Mouse (Mus musculus) brown adipose tissue, adult 24 weeks (tissue): ENCODE measurements around the gene Sptb. TPM values are rescaled to one million over a fixed set of nuclear protein-coding genes. Genes with fewer than 3 reads are reported as not detected.

ENCODE experiments used
- H3K27ac ChIP-seq: fragments of 200-500 bp; replicated peaks from 2 replicates; pipeline ENCODE4 v1.5.1; 2012; ENCODE audit warnings: low read depth, mild to moderate bottlenecking, low read length
- H3K4me1 ChIP-seq: fragments of 200-500 bp; 2 replicates; pipeline ENCODE4 v1.6.1; 2012; ENCODE audit warnings: low read length, mixed read lengths; ENCODE audit not compliant: control insufficient read depth, insufficient read depth, insufficient read length
- H3K4me3 ChIP-seq: fragments of 200-500 bp; 2 replicates; pipeline ENCODE4 v1.5.1; 2012; ENCODE audit warnings: low read depth, mild to moderate bottlenecking, low read length, moderate library complexity; ENCODE audit not compliant: insufficient read depth
- polyA plus RNA-seq: library from polyadenylated mRNA; stranded (reverse); fragments of >200 nt; gene quantifications from 2 replicates; pipeline ENCODE4 v1.2.4, GENCODE M21; 2012; ENCODE audit not compliant: missing spikeins, insufficient read depth, insufficient read length

Gene Sptb
- polyA plus RNA-seq, 1 experiment = 1.3 TPM

- no peak overlapping the region for H3K4me3 ChIP-seq
- peaks cover 22% of the 10 kb centered on the region for H3K4me1 ChIP-seq
- H3K27ac ChIP-seq = peak overlapping the region; percentile 52
These were observed 172.9 kb downstream of the Sptb start for GRCm38 (mm10) chr12:76537434-76537833.

GRCm38 (mm10) chr12:76536591-76537153 lies 173.7 kb downstream of the Sptb start:
- Histone ChIP-seq H3K27ac (peak overlapping the region; percentile 40), H3K4me3 (peak overlapping the region; percentile 20), H3K4me1 (peaks cover 22% of the 10 kb centered on the region)

DNA sequence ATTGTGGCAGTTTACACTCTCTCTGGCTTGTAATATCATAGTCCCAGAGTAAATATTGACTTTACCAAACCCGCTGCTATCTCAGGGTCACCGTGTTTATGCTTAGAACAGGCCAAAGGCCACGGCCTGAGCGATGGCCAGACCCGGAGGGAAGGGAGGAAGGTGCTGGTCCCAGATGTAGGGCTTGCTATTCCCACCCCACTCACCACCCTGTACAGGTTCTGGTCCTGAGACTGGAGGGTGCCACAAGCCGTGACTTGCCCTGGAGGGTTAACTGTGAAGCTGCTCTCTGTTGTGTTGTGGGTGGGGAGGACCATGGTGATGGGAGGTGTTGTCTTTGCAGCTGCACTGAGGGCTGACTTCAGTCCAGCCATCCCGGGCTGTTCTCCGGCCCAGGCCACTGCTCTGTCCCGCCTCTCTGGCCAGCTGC lies 174.9 kb downstream of the Sptb start:
- Histone ChIP-seq H3K27ac (peak overlapping the region; percentile 32), H3K4me1 (peaks cover 20% of the 10 kb centered on the region), H3K4me3 (peak overlapping the region; percentile 70)

- peak overlapping the region; percentile 70 for H3K4me3 ChIP-seq
- peak overlapping the region; percentile 75 for H3K27ac ChIP-seq
- H3K4me1 ChIP-seq = peaks cover 20% of the 10 kb centered on the region
These were observed 175.6 kb downstream of the Sptb start for GRCm38 (mm10) chr12:76534641-76535283.

- Histone ChIP-seq H3K27ac (peak overlapping the region; percentile 75), H3K4me3 (peak overlapping the region; percentile 70), H3K4me1 (peaks cover 20% of the 10 kb centered on the region)
These were observed 176.1 kb downstream of the Sptb start for GRCm38 (mm10) chr12:76534233-76534632.

- Histone ChIP-seq H3K27ac (peak overlapping the region; percentile 75), H3K4me3 (peak overlapping the region; percentile 70), H3K4me1 (peaks cover 20% of the 10 kb centered on the region)
These were observed 176.7 kb downstream of the Sptb start for GRCm38 (mm10) chr12:76533377-76534222.

- H3K27ac ChIP-seq = peak overlapping the region; percentile 71
- peak overlapping the region; percentile 70 for H3K4me3 ChIP-seq
- peaks cover 16% of the 10 kb centered on the region for H3K4me1 ChIP-seq
These were observed 177.4 kb downstream of the Sptb start for GRCm38 (mm10) chr12:76532926-76533376.

- H3K4me1 ChIP-seq = peaks cover 14% of the 10 kb centered on the region
- peak overlapping the region; percentile 70 for H3K4me3 ChIP-seq
- H3K27ac ChIP-seq = peak overlapping the region; percentile 71
These were observed 178.1 kb downstream of the Sptb start for GRCm38 (mm10) chr12:76531986-76532925.

DNA sequence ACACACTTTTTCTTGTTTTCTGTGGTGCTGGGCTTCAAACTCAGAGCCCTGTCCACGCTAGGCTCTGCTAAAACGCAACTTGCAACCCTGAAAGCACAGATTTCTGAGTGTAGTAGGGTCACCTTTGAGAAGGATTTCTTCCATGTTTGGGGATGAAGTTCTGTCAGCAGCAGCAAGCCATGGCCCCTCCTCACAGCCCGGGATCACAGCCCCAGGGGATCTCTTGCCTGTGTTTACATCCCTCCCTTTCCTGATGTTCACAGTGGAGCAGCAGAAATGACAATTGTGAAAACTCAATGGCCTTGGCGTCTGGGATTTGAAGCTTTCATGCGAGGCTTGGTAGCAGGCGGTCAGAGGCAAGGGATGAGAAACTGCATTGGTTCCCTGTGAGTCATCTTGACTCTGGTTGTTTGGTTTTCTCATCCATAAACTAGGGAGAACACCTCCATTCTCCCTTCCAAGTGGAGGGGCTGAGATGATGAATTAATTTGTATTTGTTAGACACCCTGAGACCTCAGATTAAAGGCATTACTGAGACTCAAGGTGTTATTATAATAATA lies 179.7 kb downstream of the Sptb start, which contains the start of gene Plekhg3:
Gene Plekhg3 (plus strand): TSS at position 312 of the 560 bp plus-strand sequence.
- no peak within 1 kb of the TSS for H3K4me3 ChIP-seq
- peaks cover 2% of the 10 kb centered on the region; the same call in 1 of the 2 replicates for H3K4me1 ChIP-seq
- no peak within 1 kb of the TSS for H3K27ac ChIP-seq

Other genes starting within 250 kb of the Sptb start
- gene Plekhg3, start 179.7 kb downstream of the Sptb start, polyA plus RNA-seq = 6.3 and 6.5 TPM in 2 replicates
- gene Churc1, start 55.0 kb upstream of the Sptb start, polyA plus RNA-seq = 161 and 173 TPM in 2 replicates
- 17.9 and 20.7 TPM in 2 replicates for gene Fntb, start 55.0 kb upstream of the Sptb start, polyA plus RNA-seq
- not detected in 2 replicates for gene Gpx2, start 85.0 kb upstream of the Sptb start, polyA plus RNA-seq
- gene Rab15, start 112.4 kb upstream of the Sptb start, polyA plus RNA-seq = not detected in 2 replicates